Mouse (Mus musculus) hematopoietic stem cell, adult 5-6 weeks (primary cell): Measurements from ENCODE around the gene Micu1. TPM values are rescaled to one million over a fixed set of nuclear protein-coding genes. Genes with fewer than 3 reads are reported as not detected.
A peak's percentile ranks its signal among the peaks of the same experiment; 100 is the strongest.

Experiments used
- ATAC-seq, 2 experiments: fragments of 125-278 bp in 1 of 2; replicated peaks in 1 of 2; 2 replicates each; pipeline ENCODE4 v1.8.0; 2016 to 2017; ENCODE audit warnings: inconsistent platforms in 2 of 2, mild to moderate bottlenecking in 2 of 2, moderate number of reproducible peaks in 2 of 2, low read depth in 1 of 2, moderate TSS enrichment in 1 of 2; ENCODE audit not compliant: low FRiP score in 2 of 2, poor library complexity in 2 of 2, severe bottlenecking in 2 of 2, insufficient read depth in 1 of 2, low TSS enrichment in 1 of 2
- total RNA-seq: library from RNA; stranded (forward); fragments of 172-1452, 232-1000 nt; gene quantifications from 2 replicates; pipeline ENCODE4 v1.2.3, GENCODE M21; 2017

The Micu1 gene
- total RNA-seq, 1 experiment from 2014 or later = 26.7 TPM

DNA sequence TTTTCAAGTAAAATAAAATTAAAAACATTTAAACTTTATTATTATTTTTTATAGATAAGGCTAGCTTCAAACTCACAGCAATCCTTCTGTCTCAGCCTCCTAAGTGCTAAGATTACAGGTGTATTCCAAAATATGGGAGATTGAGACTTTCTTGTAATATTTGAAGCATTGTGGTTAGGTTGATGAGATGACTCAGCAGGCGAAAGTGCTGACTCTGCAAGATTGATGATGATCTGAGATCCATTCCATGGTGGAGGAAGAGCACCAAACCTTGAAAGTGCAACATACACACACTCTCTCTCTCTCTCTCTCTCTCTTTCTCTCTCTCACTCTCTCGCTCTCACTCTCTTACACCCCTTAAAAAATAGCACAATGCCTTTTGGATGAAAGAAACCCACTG lies 5.3 kb downstream of the Micu1 start:
- no peak for ATAC-seq

GRCm38 (mm10) chr10:59709281-59709680 lies 7.0 kb downstream of the Micu1 start:
- ATAC-seq = no peak

DNA sequence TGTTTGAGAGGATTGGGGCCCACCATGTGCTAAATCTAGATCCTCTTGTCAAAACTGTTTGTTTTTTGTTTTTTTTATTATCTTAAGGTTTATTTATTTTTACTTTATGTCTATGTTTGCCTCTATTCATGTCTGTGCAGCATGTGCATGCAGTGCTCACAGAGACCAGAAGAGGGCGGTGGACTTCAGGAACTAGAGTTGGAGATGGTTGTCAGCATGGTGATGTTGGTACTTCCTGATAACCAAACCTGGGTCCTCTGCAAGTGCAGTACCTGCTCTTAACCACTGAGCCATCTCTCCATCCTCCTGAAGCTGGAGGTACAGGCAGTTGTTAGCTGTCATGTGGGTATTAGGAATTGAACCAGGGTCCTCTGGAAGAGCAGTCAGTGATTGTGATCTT lies 8.0 kb downstream of the Micu1 start:
- ATAC-seq = peak; percentile 32 to 42; a peak in 1 of 4 replicates

DNA sequence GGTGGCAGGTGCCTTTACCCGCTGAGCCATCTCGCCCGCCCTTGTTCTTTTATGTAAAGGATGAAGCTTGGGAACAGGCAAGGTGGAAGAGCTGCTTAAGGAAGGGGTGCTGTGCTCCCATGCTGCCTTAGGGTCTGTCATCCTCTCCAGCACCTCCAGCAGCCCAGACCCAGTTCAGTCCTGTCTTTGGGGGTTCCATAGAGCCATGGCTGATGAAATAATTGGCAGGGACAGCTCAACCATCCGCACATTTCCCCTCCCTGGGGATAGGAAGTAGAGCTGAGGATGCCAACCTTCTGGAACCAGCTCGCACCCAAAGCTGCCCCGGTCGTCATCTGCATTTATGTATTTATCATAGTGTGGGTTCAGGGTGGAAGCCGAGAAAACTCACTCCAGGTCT lies 9.8 kb downstream of the Micu1 start:
- no peak for ATAC-seq

DNA sequence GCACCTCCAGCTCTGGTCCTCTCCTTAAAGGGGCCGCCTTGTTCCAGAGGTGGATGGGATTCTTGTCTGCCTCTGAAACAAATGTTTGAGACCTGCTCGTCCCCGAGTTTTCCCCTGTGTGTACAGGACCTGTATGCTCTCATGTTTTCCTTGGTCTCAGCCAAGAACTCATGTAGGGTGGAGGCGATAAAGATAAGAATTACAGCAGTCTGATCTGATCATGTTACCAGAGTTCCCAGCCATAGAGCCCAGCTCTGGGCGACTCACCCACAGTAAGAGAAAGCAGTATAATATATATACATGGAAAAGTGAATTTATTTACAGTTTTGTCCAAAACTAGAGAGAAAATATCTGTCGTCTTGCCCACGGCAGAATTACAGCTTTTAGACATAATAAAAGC lies 17.7 kb downstream of the Micu1 start:
- ATAC-seq = no peak

GRCm38 (mm10) chr10:59721555-59721954 lies 19.3 kb downstream of the Micu1 start:
- no peak for ATAC-seq

DNA sequence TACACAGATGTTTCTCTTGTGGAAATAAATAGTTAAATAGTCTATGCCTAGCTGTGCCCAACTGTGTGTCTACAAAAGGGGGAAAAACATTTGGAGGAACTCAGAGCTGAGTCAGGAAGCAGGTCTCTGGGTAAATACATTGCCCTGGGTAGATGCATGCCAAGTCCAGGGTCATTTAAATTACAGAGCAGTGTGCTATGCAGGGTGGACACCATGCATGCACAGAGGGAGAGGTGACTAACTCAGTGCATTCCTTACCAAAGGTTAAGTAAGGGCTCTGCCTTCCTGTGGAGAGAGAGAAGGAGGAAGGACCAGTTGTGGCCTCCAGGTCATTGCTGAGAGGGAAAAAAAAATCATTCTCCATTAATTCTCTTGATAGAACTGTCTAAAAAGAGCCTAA lies 22.4 kb downstream of the Micu1 start:
- no peak for ATAC-seq

- ATAC-seq = no peak
Observed at GRCm38 (mm10) chr10:59727251-59727650, 25.0 kb downstream of the Micu1 start.

- ATAC-seq = no peak
Observed at GRCm38 (mm10) chr10:59729261-59729660, 27.0 kb downstream of the Micu1 start.

DNA sequence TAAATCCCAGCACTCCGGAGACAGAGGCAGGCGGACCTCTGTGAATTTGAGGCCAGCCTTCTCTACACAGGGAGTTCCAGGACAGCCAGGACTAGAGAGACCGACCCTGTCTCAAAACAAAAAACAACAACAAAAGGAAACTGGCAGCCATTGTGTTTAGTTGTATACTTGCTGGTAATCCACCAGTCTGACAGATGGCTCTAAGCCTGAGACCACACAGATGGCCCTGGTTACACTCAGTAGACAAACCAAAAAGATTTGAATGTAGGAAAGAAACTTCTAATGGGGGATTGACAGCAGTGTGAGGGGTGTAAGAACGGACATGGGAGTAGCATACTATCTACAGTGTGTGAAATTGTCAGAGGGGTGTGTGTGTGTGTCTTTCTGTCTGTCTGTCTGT lies 27.6 kb downstream of the Micu1 start:
- ATAC-seq = no peak

- no peak for ATAC-seq
Observed at GRCm38 (mm10) chr10:59736027-59736598, 33.8 kb downstream of the Micu1 start.

DNA sequence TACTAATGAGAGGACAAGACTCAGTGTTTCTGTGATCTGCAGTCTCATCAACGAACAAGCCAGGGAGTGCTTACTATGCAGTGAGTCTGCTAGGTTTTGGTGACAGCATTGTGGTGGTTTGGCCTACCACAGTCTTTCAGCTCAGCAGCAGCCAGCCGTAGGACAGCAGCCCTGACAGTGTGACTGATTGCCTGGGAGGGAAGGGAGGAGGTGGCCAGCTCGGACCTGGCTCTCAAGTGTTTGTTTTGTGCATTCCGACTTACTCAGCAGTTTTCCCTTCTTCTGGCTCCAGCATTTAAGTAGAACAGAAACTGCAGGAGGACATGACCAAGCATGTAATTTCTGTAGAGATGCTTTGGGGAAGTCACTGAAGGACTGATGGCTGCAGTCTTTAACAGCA lies 39.2 kb downstream of the Micu1 start:
- ATAC-seq = no peak

- ATAC-seq = no peak
Observed at GRCm38 (mm10) chr10:59743397-59743796, 41.1 kb downstream of the Micu1 start.

GRCm38 (mm10) chr10:59743969-59744368 lies 41.7 kb downstream of the Micu1 start:
- no peak for ATAC-seq

DNA sequence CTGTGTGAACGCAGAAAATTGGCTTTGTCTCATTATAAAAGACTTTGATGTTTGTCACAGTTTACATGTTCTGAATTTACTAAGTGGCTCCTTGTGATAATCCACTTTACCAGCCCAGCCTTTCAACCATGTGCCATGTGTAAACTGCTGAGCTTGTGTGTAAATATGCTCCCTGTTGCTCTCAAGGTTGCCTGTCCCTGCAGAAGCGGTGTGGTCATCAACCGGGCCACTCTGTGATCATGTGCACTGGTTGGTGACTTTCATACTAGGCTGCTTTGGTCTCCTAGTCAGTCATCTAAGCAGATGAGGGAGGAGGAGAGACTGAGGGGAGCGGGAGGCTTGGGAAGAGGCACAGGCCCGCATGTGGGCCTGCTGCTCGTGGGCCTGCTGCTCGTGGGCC lies 45.1 kb downstream of the Micu1 start:
- ATAC-seq = no peak

DNA sequence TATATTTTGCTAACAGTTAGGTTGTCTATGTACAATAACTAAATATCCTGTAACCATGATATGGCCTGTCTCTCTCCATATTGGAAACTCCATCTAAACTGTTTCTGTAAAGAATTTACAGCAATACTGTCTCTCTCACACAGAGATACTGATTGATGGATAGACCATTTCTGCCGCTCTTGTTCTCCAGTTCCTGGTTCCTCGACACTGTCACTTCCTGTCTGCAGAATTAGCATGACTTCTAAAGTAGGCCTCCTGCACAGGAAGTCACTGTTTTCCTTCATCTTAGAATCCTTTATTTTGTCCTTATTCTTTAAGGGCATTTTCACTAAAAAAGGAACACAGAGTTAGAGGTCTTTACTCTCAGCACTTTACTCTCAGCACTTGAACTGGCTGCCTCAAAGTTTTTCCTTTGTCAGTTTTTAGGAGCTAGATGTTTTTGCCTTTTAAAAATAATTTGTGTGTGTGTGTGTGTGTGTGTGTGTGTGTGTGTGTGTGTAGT lies 46.5 kb downstream of the Micu1 start:
- ATAC-seq = no peak

GRCm38 (mm10) chr10:59753538-59754069 lies 51.3 kb downstream of the Micu1 start:
- no peak for ATAC-seq

DNA sequence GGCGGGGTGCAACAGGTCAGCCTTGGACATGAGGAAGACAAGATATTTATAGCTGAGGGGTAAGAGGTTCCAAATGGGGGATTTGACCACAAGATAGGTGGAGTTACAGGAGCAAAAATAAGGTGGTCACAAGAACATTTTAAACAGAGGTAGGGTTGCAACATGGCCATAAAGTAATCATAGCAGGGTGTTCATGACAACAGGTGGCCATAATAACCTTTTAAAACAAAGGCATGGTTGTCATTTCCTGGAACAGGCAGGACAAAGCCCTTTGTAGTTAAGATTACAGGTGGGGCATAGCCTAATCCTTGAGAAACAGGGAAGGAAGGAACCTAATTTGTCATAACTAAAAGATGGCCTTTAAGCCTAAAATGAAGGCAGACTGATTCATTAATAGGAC lies 51.8 kb downstream of the Micu1 start:
- ATAC-seq = no peak

GRCm38 (mm10) chr10:59754901-59755300 lies 52.6 kb downstream of the Micu1 start:
- no peak for ATAC-seq
